Comparison of ENCODE assay signal across 7 mouse cellular contexts in the genomic region with DNA sequence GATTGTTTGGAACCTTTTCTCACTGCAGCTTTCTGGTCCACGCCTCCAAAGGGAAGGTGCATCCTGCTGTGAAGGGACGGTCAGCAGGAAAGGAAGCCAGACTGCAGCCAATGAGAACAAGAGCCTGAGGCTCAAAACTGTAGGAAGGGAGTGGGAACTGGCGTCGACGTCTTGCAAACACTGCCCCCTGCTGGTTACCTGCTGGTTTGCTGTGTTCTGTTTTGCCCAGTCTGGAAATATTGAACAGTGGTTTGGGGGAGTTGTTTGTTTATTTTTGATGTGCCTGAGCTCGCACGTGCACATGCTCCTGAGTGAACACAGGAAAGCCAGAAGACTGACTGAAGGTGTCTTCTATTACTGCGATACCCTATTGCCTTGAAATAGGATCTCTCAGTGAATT. TPM values are rescaled to one million over a fixed set of nuclear protein-coding genes. Genes with fewer than 3 reads are reported as not detected.
DNase-seq lines count a peak whose midpoint lies in the region; ATAC-seq and TF ChIP-seq lines count a peak whose summit lies in the region.

No protein-coding gene starts in this region.

- ATAC-seq in midbrain, embryonic 16.5 days: peak; percentile 64

- 13% methylated on average over 8 of the region's 8 CpGs for WGBS in midbrain, embryonic 16.5 days

- H3K27ac ChIP-seq in gastrocnemius, adult 2 months: no peak overlapping the region
- H3K27ac ChIP-seq in midbrain, embryonic 16.5 days (ENCODE audit: low read length): no peak overlapping the region

- DNase-seq in WW6 (ENCODE audit: low read depth, low spot score): peak; percentile 59
- DNase-seq in cerebellum, postnatal 14 days: peak; percentile 86 to 91
- DNase-seq in gastrocnemius, adult 2 months: peak; percentile 83
- peak; percentile 83 for DNase-seq in kidney, adult 11 months
- peak; percentile 81 for DNase-seq in left cerebral cortex, postnatal 4 days
- peak; percentile 58 to 86 for DNase-seq in spleen, postnatal 10 days (ENCODE audit: low spot score in 2 of 2)

- no peak overlapping the region for H3K9ac ChIP-seq in midbrain, embryonic 16.5 days (ENCODE audit: low read depth, low read length)

- no peaks in the 10 kb centered on the region for H3K4me1 ChIP-seq in midbrain, embryonic 16.5 days (ENCODE audit: control insufficient read depth, insufficient read depth, low read length)

- intact Hi-C loops in gastrocnemius, adult 2 months (cut with DNase I): loop anchor here (1.0 to 5.0 kb wide), 3 partner anchors 127 to 595 kb away; no protein-coding TSS in a partner anchor
- intact Hi-C loops in left cerebral cortex, postnatal 4 days (cut with DNase I): loop anchor here (5.0 kb wide), 1 partner anchor 125 kb away; a partner anchor contains a TSS

- no peak overlapping the region for H3K4me3 ChIP-seq in gastrocnemius, adult 2 months
- H3K4me3 ChIP-seq in midbrain, embryonic 16.5 days (ENCODE audit: low read depth, low read length): no peak overlapping the region

- H3K4me2 ChIP-seq in midbrain, embryonic 16.5 days (ENCODE audit: low read length): no peak overlapping the region

- TF ChIP-seq CTCF in gastrocnemius, adult 2 months (IDR thresholded peaks at IDR 0.05): peak; percentile 93

- H3K36me3 ChIP-seq in midbrain, embryonic 16.5 days (ENCODE audit: control insufficient read depth, insufficient read depth, low read length): no peaks in the 10 kb centered on the region

- no peaks in the 10 kb centered on the region for H3K9me3 ChIP-seq in midbrain, embryonic 16.5 days (replicated peaks; ENCODE audit: control insufficient read depth, low read length, poor library complexity, severe bottlenecking)

- H3K27me3 ChIP-seq in midbrain, embryonic 16.5 days (ENCODE audit: control insufficient read depth, insufficient read depth, low read depth, low read length): no peaks in the 10 kb centered on the region

RNA-seq across cellular contexts. Expression of a gene that starts 1.4 kb away (rescaled TPM):
- not detected for total RNA-seq in gastrocnemius, adult 2 months (2021)
- not detected for total RNA-seq in left cerebral cortex, postnatal 4 days (2021)
- not detected in 2 replicates for polyA plus RNA-seq in midbrain, embryonic 16.5 days (2015; fragmentation: Nextera tagmentation; extraction: Ambion mirVana)

RNA-seq across cellular contexts. Expression of a gene that starts 26.0 kb away (rescaled TPM):
- total RNA-seq in gastrocnemius, adult 2 months (2021): 1 to 10 TPM; 1.5 to 1.6 TPM
- 1 to 10 TPM; 1.4 to 1.5 TPM for total RNA-seq in left cerebral cortex, postnatal 4 days (2021)
- polyA plus RNA-seq in midbrain, embryonic 16.5 days (2015; fragmentation: Nextera tagmentation; extraction: Ambion mirVana): 1.3 and 1.5 TPM in 2 replicates

RNA-seq across cellular contexts. Expression of a gene that starts 33.2 kb away (rescaled TPM):
- 1 to 10 TPM; 2.2 to 2.3 TPM for total RNA-seq in gastrocnemius, adult 2 months (2021)
- 1 to 10 TPM; 2.7 to 3.5 TPM for total RNA-seq in left cerebral cortex, postnatal 4 days (2021)
- polyA plus RNA-seq in midbrain, embryonic 16.5 days (2015; fragmentation: Nextera tagmentation; extraction: Ambion mirVana): 5.2 and 5.4 TPM in 2 replicates

RNA-seq across cellular contexts. Expression of a gene that starts 53.6 kb away (rescaled TPM):
- not detected for total RNA-seq in gastrocnemius, adult 2 months (2021)
- total RNA-seq in left cerebral cortex, postnatal 4 days (2021): not detected
- not detected in 2 replicates for polyA plus RNA-seq in midbrain, embryonic 16.5 days (2015; fragmentation: Nextera tagmentation; extraction: Ambion mirVana)

RNA-seq across cellular contexts. Expression of a gene that starts 53.6 kb away (rescaled TPM):
- total RNA-seq in gastrocnemius, adult 2 months (2021): under 1 TPM in 1 of 2 experiments, not detected in 1; 0.84 TPM
- total RNA-seq in left cerebral cortex, postnatal 4 days (2021): not detected
- 0.62 and 1.2 TPM in 2 replicates for polyA plus RNA-seq in midbrain, embryonic 16.5 days (2015; fragmentation: Nextera tagmentation; extraction: Ambion mirVana)
